Mouse (Mus musculus) stomach, postnatal 0 days (tissue): ENCODE measurements around the gene Msi1.
A peak's percentile ranks its signal among the peaks of the same experiment; 100 is the strongest.
"Not testable (repeated sequence)": the region's sequence is repeated elsewhere in the genome, so short reads cannot be mapped to it uniquely, and the experiment has no call there.

Source experiments
- CTCF ChIP-seq: IDR thresholded peaks from 2 replicates; pipeline ENCODE4 v1.5.1; 2016; ENCODE audit warnings: antibody characterized with exemption, low read depth, mild to moderate bottlenecking, moderate library complexity
- EP300 ChIP-seq: optimal IDR thresholded peaks from 2 replicates; pipeline ENCODE3; 2016; ENCODE audit warnings: antibody characterized with exemption

GRCm38 (mm10) chr5:115442663-115443062, 13.3 kb downstream of the Msi1 start:
- not testable (repeated sequence) for TF ChIP-seq EP300
- TF ChIP-seq CTCF: peak; percentile 77
